Mouse (Mus musculus) heart, embryonic 16.5 days (tissue): ENCODE measurements around the gene Ceacam18. TPM values are rescaled to one million over a fixed set of nuclear protein-coding genes. Genes with fewer than 3 reads are reported as not detected.
A peak's percentile ranks its signal among the peaks of the same experiment; 100 is the strongest.

ENCODE experiments used
- ATAC-seq: fragments of 200-750 bp; cut with Nextera tagmentation; replicated peaks from 2 replicates; pipeline ENCODE4 v1.8.0; 2017; ENCODE audit warnings: moderate number of reproducible peaks; ENCODE audit not compliant: insufficient read depth, low FRiP score; ENCODE audit errors: extremely low read depth
- H3K27ac ChIP-seq: fragments of 300-500 bp; sonication (generic); 2 replicates; pipeline ENCODE4 v1.5.1; 2014; ENCODE audit warnings: mild to moderate bottlenecking, low read length, control low read depth, moderate library complexity
- H3K27me3 ChIP-seq: fragments of 300-500 bp; sonication (generic); 2 replicates; pipeline ENCODE4 v1.6.1; 2014; ENCODE audit warnings: low read length, mixed read lengths; ENCODE audit not compliant: control insufficient read depth, insufficient read depth
- H3K36me3 ChIP-seq: fragments of 300-500 bp; sonication (generic); 2 replicates; pipeline ENCODE4 v1.6.1; 2014; ENCODE audit not compliant: control insufficient read depth, insufficient read depth
- H3K4me1 ChIP-seq: fragments of 300-500 bp; sonication (generic); 2 replicates; pipeline ENCODE4 v1.6.1; 2014; ENCODE audit warnings: low read length, mixed read lengths; ENCODE audit not compliant: control insufficient read depth, insufficient read depth
- H3K4me2 ChIP-seq: fragments of 300-500 bp; sonication (generic); 2 replicates; pipeline ENCODE4 v1.6.1; 2014; ENCODE audit warnings: low read depth, mild to moderate bottlenecking, control low read depth, low read length
- H3K4me3 ChIP-seq: fragments of 300-500 bp; sonication (generic); 2 replicates; pipeline ENCODE4 v1.5.1; 2014; ENCODE audit warnings: mild to moderate bottlenecking, control low read depth, low read length
- H3K9ac ChIP-seq: fragments of 300-500 bp; sonication (generic); 2 replicates; pipeline ENCODE4 v1.6.1; 2014; ENCODE audit warnings: low read length, control low read depth
- H3K9me3 ChIP-seq: fragments of 300-500 bp; sonication (generic); replicated peaks from 2 replicates; pipeline ENCODE4 v1.6.1; 2016; ENCODE audit warnings: low read length; ENCODE audit not compliant: control insufficient read depth
- WGBS: fragments of 180-500 bp; shearing (Covaris S2); extraction: QIAGEN DNeasy Blood & Tissue Kit; methylation state at CpG from one replicate; pipeline ENCODE4 v1.1.7; 2014; 5-methylcytosine and 5-hydroxymethylcytosine counted together
- polyA plus RNA-seq: library from polyadenylated mRNA; unstranded; fragments of >200 nt; fragmentation: Nextera tagmentation; extraction: Ambion mirVana; gene quantifications from 2 replicates; pipeline ENCODE4 v1.2.1, GENCODE M21; 2015

Gene Ceacam18
- 0.09 TPM in 1 of 2 replicates, not detected in the other for polyA plus RNA-seq

GRCm38 (mm10) chr7:43634500-43634899, at the start of gene Ceacam18:
Gene Ceacam18, plus strand, starts transcription at chr7:43634707.
- WGBS: 54% methylated on average over 6 of the region's 6 CpGs
- Histone ChIP-seq H3K9me3 (no peaks in the 10 kb centered on the region), H3K36me3 (no peaks in the 10 kb centered on the region), H3K4me3 (no peak within 1 kb of the TSS), H3K9ac (no peak within 1 kb of the TSS), H3K27ac (no peak within 1 kb of the TSS), H3K4me1 (no peaks in the 10 kb centered on the region), H3K27me3 (no peaks in the 10 kb centered on the region), H3K4me2 (no peak within 1 kb of the TSS)
- ATAC-seq: no peak

- Histone ChIP-seq H3K27me3 (no peaks in the 10 kb centered on the region), H3K4me3 (no peak overlapping the region), H3K4me1 (peaks cover 7% of the 10 kb centered on the region), H3K9me3 (no peaks in the 10 kb centered on the region), H3K36me3 (peaks cover 52% of the 10 kb centered on the region), H3K4me2 (no peak overlapping the region), H3K9ac (no peak overlapping the region), H3K27ac (no peak overlapping the region)
- WGBS: 89% methylated on average over 5 of the region's 5 CpGs
- no peak for ATAC-seq
Measured at GRCm38 (mm10) chr7:43584790-43585189, 49.7 kb upstream of the Ceacam18 start.

DNA sequence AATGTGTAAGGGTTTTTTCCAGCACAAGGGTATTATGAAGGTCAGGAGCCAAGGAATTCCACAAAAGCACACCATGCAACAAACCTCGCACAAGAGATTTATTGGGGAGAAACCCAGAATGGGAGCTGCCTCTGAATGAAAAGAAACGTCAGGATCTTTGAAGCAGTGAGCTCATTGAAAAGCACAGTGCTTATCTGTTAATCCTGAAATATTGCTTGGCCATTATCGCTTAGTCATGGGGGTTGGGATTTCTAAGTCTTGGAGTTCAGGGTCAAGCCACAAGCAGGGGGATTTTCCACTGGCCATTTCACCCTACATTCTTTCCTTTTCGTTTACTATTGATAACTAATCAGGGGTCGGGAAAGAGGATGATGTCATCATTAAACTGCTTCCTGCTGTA, 32.6 kb upstream of the Ceacam18 start:
- 0 out of 2 replicates have a peak, but pooled peaks cover 2% of the 10 kb centered on the region for H3K4me1 ChIP-seq
- no peak for ATAC-seq
- no peaks in the 10 kb centered on the region for H3K27me3 ChIP-seq
- no peaks in the 10 kb centered on the region for H3K9me3 ChIP-seq
- 22% methylated on average over 5 of the region's 5 CpGs for WGBS
- no peak overlapping the region for H3K4me3 ChIP-seq
- no peak overlapping the region for H3K27ac ChIP-seq
- no peak overlapping the region for H3K9ac ChIP-seq
- no peaks in the 10 kb centered on the region for H3K36me3 ChIP-seq
- no peak overlapping the region for H3K4me2 ChIP-seq

GRCm38 (mm10) chr7:43606896-43607742, 27.4 kb upstream of the Ceacam18 start, which contains the start of gene Zfp819:
Gene Zfp819, plus strand, starts transcription at chr7:43607169.
- Histone ChIP-seq H3K4me3 (peak within 1 kb of the TSS; percentile 35), H3K9ac (no peak within 1 kb of the TSS), H3K4me2 (peak within 1 kb of the TSS; percentile 60), H3K9me3 (no peaks in the 10 kb centered on the region), H3K4me1 (peaks cover 6% of the 10 kb centered on the region; the same call in 1 of the 2 replicates), H3K27ac (no peak within 1 kb of the TSS), H3K36me3 (no peaks in the 10 kb centered on the region), H3K27me3 (0 out of 2 replicates have a peak, but pooled peaks cover 4% of the 10 kb centered on the region)
- ATAC-seq: peak; percentile 85
- 15% methylated on average over 41 of the region's 41 CpGs for WGBS

GRCm38 (mm10) chr7:43607743-43608287, 26.7 kb upstream of the Ceacam18 start:
- no peaks in the 10 kb centered on the region for H3K36me3 ChIP-seq
- H3K9me3 ChIP-seq: no peaks in the 10 kb centered on the region
- H3K27ac ChIP-seq: no peak overlapping the region
- H3K9ac ChIP-seq: no peak overlapping the region
- ATAC-seq: no peak
- no peak overlapping the region for H3K4me3 ChIP-seq
- H3K4me1 ChIP-seq: peaks cover 6% of the 10 kb centered on the region; the same call in 1 of the 2 replicates
- 0 out of 2 replicates have a peak, but pooled peaks cover 4% of the 10 kb centered on the region for H3K27me3 ChIP-seq
- H3K4me2 ChIP-seq: no peak overlapping the region
- 36% methylated on average over 5 of the region's 5 CpGs for WGBS

GRCm38 (mm10) chr7:43608316-43608824, 26.1 kb upstream of the Ceacam18 start:
- Histone ChIP-seq H3K4me2 (no peak overlapping the region), H3K4me3 (no peak overlapping the region), H3K36me3 (no peaks in the 10 kb centered on the region), H3K27ac (no peak overlapping the region), H3K9ac (no peak overlapping the region), H3K27me3 (0 out of 2 replicates have a peak, but pooled peaks cover 4% of the 10 kb centered on the region), H3K4me1 (peaks cover 6% of the 10 kb centered on the region; the same call in 1 of the 2 replicates), H3K9me3 (no peaks in the 10 kb centered on the region)
- 69% methylated on average over 7 of the region's 7 CpGs for WGBS
- ATAC-seq: no peak

GRCm38 (mm10) chr7:43613816-43614551, 20.5 kb upstream of the Ceacam18 start:
- no peak overlapping the region for H3K27ac ChIP-seq
- H3K27me3 ChIP-seq: no peaks in the 10 kb centered on the region
- no peak overlapping the region for H3K9ac ChIP-seq
- 83% methylated on average over 14 of the region's 14 CpGs for WGBS
- H3K9me3 ChIP-seq: no peaks in the 10 kb centered on the region
- ATAC-seq: no peak
- no peak overlapping the region for H3K4me3 ChIP-seq
- H3K4me1 ChIP-seq: no peaks in the 10 kb centered on the region
- no peaks in the 10 kb centered on the region for H3K36me3 ChIP-seq
- no peak overlapping the region for H3K4me2 ChIP-seq

GRCm38 (mm10) chr7:43622927-43623326, 11.6 kb upstream of the Ceacam18 start:
- Histone ChIP-seq H3K27me3 (no peaks in the 10 kb centered on the region), H3K9ac (no peak overlapping the region), H3K36me3 (no peaks in the 10 kb centered on the region), H3K27ac (no peak overlapping the region), H3K4me2 (no peak overlapping the region), H3K4me3 (no peak overlapping the region), H3K4me1 (no peaks in the 10 kb centered on the region), H3K9me3 (no peaks in the 10 kb centered on the region)
- ATAC-seq: no peak
- 68% methylated on average over 7 of the region's 7 CpGs for WGBS
